Mouse (Mus musculus) left cerebral cortex, adult 18-20 months (tissue): ENCODE data around the gene Atpif1. TPM values are rescaled to one million over a fixed set of nuclear protein-coding genes. Genes with fewer than 3 reads are reported as not detected.
"Not testable (repeated sequence)": the region's sequence is repeated elsewhere in the genome, so short reads cannot be mapped to it uniquely, and the experiment has no call there.

Source experiments
- DNase-seq, 2 experiments: peaks; one replicate each; pipeline ENCODE4 v3.0.0; 2021 to 2022; ENCODE audit warnings: low spot score in 2 of 2, mixed read lengths in 1 of 2
- long read RNA-seq, 2 experiments: library from polyadenylated mRNA; stranded (forward); transcript quantifications; one replicate each; pipeline ENCODE4 v2.0.0; 2021
- total RNA-seq, 2 experiments: library from RNA; stranded (reverse); gene quantifications; 2 replicates each; pipeline ENCODE4 v1.2.3; 2021

Gene Atpif1
- total RNA-seq: 100 to 1,000 TPM; 462 to 494 TPM
- long read RNA-seq, experiment 1, transcript Atpif1-202 (2 exons, 1,014 nt): minor isoform, 9 of 247 reads
- long read RNA-seq, experiment 1, transcript Atpif1-201 (3 exons, 539 nt): major isoform, 221 of 247 reads
- long read RNA-seq, experiment 1, partial matches to known transcripts: 0 of 247 reads
- long read RNA-seq, experiment 1, other reads (novel, unspliced or antisense): 16 of 247 reads
- long read RNA-seq, experiment 2, transcript Atpif1-201 (3 exons, 539 nt): major isoform, 193 of 209 reads
- long read RNA-seq, experiment 2, partial matches to known transcripts: 0 of 209 reads
- long read RNA-seq, experiment 2, other reads (novel, unspliced or antisense): 10 of 209 reads

GRCm38 (mm10) chr4:132532981-132533916, at the start of gene Atpif1:
TSS of gene Atpif1 (minus strand) at chr4:132533659.
- peak; percentile 85 to 90 for DNase-seq

GRCm38 (mm10) chr4:132574809-132575347, 41.4 kb upstream of the Atpif1 start:
- DNase-seq: no peak

- no peak for DNase-seq
Observed at GRCm38 (mm10) chr4:132573327-132573726, 39.9 kb upstream of the Atpif1 start.

DNA sequence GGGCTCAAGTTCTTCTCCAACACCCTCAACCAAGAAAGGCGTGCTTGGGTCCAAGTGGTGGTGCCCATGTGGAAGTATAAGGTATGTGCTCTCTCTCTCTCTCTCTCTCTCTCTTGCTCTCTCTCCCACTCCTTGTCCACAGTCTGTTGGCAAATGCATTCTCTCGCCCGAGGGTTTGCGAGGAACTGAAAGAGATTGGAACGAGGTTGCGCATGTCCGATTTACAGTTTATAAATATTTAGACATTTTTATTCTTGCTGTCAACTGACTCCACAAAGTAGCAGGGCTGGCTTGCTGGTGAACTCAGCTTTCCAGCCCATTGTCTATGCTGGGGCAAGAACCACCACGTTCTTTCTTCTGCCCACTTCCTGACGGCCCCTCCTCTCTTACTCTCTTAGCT, 37.7 kb upstream of the Atpif1 start:
- DNase-seq: no peak

- DNase-seq: no peak
Observed at GRCm38 (mm10) chr4:132569115-132569514, 35.7 kb upstream of the Atpif1 start.

DNA sequence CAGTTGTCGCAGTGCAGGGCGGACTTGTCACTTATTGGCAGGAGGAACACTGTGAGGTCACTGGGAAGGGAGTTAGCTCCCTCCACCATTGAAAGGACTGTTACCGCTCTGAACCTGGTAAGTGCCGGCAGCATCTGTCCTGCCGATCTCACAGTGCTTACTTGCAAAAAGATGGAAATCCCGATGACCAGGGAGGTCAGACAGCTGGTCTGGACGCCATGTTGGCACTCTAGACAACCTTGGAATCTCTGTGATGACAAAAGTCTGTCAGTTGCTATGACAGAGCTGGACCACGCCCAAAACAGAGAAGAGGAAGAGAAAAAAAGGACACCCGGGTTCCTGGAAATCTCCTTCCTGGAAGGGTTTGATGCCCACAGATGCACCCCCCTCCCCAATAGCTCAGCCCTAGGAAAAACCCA, 33.9 kb upstream of the Atpif1 start:
- DNase-seq: no peak

- no peak for DNase-seq
Observed at GRCm38 (mm10) chr4:132565089-132565747, 31.8 kb upstream of the Atpif1 start.

GRCm38 (mm10) chr4:132563965-132564364, 30.5 kb upstream of the Atpif1 start, which contains the start of gene Ptafr:
TSS of gene Ptafr (plus strand) at chr4:132564067.
- DNase-seq: no peak

DNA sequence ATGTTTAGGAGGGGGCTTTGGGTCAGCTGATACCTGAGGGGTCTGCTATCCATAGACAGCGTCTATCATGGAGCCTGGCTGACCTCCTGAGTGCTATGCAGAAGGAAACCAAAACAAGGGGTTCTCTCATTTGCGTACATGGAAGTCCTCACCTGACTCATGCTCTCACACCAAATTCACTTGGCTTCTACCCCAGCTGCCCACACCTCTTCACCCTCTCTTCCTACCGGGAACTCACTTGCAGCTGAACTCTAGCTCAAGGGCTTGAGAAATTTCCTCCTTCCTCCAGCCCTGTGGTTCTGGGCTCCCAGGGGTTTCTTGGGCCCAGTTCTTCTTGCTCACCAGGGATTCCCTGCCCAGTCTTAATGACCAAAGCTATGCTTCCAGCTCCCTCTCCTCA, 29.8 kb upstream of the Atpif1 start:
- DNase-seq: no peak

DNA sequence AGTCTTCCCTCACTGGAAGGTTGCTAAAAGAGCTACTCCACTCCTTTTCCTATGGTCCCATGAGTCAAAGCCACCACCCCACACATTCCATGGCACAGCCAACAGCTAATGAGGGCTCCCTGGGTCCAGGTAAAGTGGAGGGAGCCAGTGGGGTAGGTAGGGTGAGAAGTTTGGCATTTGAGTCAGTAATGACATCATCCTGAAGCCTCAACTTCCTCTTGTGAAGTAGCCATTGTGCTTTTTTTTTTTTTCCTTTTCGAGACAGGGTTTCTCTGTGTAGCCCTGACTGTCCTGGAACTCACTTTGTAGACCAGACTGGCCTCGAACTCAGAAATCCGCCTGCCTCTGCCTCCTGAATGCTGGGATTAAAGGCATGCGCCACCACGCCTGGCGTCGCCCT, 22.1 kb upstream of the Atpif1 start:
- not testable (repeated sequence) for DNase-seq

- no peak for DNase-seq
Observed at GRCm38 (mm10) chr4:132554653-132555052, 21.2 kb upstream of the Atpif1 start.

GRCm38 (mm10) chr4:132554221-132554620, 20.8 kb upstream of the Atpif1 start:
- no peak for DNase-seq

DNA sequence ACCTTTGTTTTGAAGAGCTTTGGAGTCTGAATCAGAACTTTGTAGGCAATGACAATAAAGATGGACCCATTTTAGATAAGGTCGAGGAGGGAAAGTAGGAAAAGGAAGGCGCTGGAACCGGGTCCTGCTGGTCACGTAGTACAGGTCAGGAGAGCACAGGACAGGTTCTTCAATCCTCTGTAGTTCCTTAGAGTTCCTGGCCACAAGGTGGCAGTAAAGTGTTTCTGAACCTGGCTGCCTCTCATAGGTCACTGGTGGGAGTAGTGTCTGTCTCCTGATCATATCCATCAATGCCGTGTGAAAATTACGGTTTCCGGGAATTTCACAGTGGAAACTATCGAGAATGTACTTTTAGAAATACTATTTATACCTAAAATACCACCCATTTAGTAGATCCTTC, 12.4 kb upstream of the Atpif1 start:
- peak; percentile 68 to 71 for DNase-seq

GRCm38 (mm10) chr4:132542724-132543123, 9.3 kb upstream of the Atpif1 start:
- DNase-seq: peak; percentile 24 to 35

- DNase-seq: no peak
Observed at GRCm38 (mm10) chr4:132541413-132541812, 8.0 kb upstream of the Atpif1 start.

DNA sequence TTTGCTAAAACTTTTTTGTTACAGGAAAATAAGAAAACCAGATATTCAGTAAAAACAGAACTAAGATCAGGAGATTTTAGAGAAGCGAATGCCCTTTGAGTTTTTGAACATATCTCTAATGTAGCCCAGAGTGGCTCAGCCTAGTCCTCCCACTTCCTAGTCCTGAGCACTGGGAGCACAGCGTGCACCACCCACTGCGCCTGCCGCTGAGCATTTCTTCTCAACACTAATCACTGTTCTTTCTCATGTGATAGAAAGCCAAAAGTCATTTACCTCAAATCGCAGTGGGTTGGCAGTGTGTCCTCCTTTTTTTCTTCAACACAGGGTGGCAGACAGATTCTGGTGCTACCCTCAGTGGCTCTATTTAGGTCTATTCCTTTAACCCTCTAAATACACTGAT, 6.0 kb upstream of the Atpif1 start:
- DNase-seq: peak in 1 of 2 experiments; percentile 52

DNA sequence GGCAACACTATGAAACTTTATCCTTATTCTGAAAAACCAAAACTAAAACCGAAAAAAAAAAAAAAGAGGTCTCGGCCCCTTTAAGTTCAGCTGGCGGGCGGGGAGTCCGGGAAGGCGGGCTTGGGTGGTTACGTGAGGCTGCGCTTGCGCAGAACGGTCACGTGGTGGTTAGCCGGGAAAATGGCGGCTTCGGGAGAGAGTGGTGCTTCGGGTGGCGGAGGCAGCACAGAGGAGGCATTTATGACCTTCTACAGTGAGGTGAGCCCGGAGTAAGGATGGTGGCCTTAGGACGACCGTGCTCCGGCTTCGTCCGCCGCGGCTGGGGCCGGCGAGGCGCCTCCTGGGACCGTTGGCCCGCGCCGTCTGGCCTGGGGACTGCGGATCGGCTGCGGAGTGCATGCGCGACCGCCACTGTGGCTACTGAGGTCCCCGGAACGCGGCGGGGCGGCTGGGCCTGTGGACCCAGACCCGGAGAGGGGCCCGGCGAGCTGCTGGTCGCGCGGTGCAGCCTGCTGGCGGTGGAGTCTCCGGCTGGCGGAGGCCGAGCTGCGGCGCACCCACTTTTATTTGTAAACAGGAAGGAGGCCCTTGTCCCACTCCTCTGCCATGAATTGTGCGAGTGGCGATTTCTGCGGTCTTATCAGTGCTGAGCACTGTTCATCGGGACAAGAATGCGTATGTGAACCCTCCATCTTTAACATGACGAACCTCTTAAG, 2.1 kb upstream of the Atpif1 start, which contains the start of gene Dnajc8:
Dnajc8 (plus strand) TSS at position 145 of the 716 bp plus-strand sequence.
- peak; percentile 94 to 96 for DNase-seq

DNA sequence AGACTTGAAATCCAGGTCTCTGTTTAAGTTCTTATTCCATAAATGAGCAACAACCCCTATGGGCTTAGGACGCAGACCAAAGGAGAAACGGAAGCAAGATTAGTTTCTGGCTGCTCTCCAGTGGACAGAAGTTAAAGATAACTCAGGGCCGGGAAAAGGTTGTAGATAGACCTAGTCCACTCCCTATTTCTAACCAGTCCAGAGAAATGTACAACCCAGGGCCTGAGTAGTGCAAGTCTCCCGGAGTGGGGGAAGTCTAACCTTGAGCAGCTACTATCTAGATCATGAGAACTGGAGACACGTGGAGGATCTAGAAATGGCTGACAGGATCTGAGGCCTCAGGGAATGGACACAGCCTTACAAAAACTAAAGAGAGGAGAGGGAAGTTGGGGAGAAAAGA, 963 bp downstream of the Atpif1 start:
- DNase-seq: no peak

GRCm38 (mm10) chr4:132530033-132530804, 3.2 kb downstream of the Atpif1 start:
- no peak for DNase-seq

- no peak for DNase-seq
Observed at GRCm38 (mm10) chr4:132529344-132529743, 4.1 kb downstream of the Atpif1 start.
